Mouse (Mus musculus): ENCODE measurements around the gene Dgkg.

Gene Dgkg

GRCm38 (mm10) chr16:22545799-22546198 lies 111.2 kb downstream of the Dgkg start:
- no peak for DNase-seq (ENCODE audit: low spot score)

- peak; percentile 19 for DNase-seq (ENCODE audit: low spot score)
These were observed 111.9 kb downstream of the Dgkg start for GRCm38 (mm10) chr16:22545016-22545561.

GRCm38 (mm10) chr16:22542691-22543141 lies 114.3 kb downstream of the Dgkg start:
- no peak for DNase-seq (ENCODE audit: low spot score)

- no peak for DNase-seq (ENCODE audit: low spot score)
These were observed 117.7 kb downstream of the Dgkg start for GRCm38 (mm10) chr16:22539275-22539674.

GRCm38 (mm10) chr16:22536581-22537160 lies 120.3 kb downstream of the Dgkg start:
- DNase-seq (ENCODE audit: low spot score) = no peak

GRCm38 (mm10) chr16:22533087-22533486 lies 123.9 kb downstream of the Dgkg start:
- DNase-seq (ENCODE audit: low spot score) = no peak

- DNase-seq (ENCODE audit: low spot score) = no peak
These were observed 125.2 kb downstream of the Dgkg start for GRCm38 (mm10) chr16:22531834-22532233.

- DNase-seq (ENCODE audit: low spot score) = no peak
These were observed 126.0 kb downstream of the Dgkg start for GRCm38 (mm10) chr16:22531041-22531440.

- DNase-seq (ENCODE audit: low spot score) = no peak
These were observed 129.5 kb downstream of the Dgkg start for GRCm38 (mm10) chr16:22527499-22527939.

GRCm38 (mm10) chr16:22526386-22526785 lies 130.6 kb downstream of the Dgkg start:
- DNase-seq (ENCODE audit: low spot score) = no peak

GRCm38 (mm10) chr16:22517431-22518384 lies 139.3 kb downstream of the Dgkg start:
- peak; percentile 72 for DNase-seq (ENCODE audit: low spot score)

- DNase-seq (ENCODE audit: low spot score) = no peak
These were observed 141.5 kb downstream of the Dgkg start for GRCm38 (mm10) chr16:22515476-22515875.

GRCm38 (mm10) chr16:22510861-22511637 lies 146.0 kb downstream of the Dgkg start:
- no peak for DNase-seq (ENCODE audit: low spot score)

GRCm38 (mm10) chr16:22508936-22509563 lies 148.0 kb downstream of the Dgkg start:
- DNase-seq (ENCODE audit: low spot score) = no peak

- DNase-seq (ENCODE audit: low spot score) = no peak
These were observed 151.4 kb downstream of the Dgkg start for GRCm38 (mm10) chr16:22505656-22506055.

GRCm38 (mm10) chr16:22504851-22505250 lies 152.2 kb downstream of the Dgkg start:
- no peak for DNase-seq (ENCODE audit: low spot score)

- no peak for DNase-seq (ENCODE audit: low spot score)
These were observed 153.0 kb downstream of the Dgkg start for GRCm38 (mm10) chr16:22504049-22504448.

- DNase-seq (ENCODE audit: low spot score) = no peak
These were observed 153.6 kb downstream of the Dgkg start for GRCm38 (mm10) chr16:22503467-22503866.

- DNase-seq (ENCODE audit: low spot score) = no peak
These were observed 155.2 kb downstream of the Dgkg start for GRCm38 (mm10) chr16:22501855-22502254.

GRCm38 (mm10) chr16:22500561-22500960 lies 156.5 kb downstream of the Dgkg start:
- DNase-seq (ENCODE audit: low spot score) = no peak

- DNase-seq (ENCODE audit: low spot score) = no peak
These were observed 157.1 kb downstream of the Dgkg start for GRCm38 (mm10) chr16:22499951-22500350.

- DNase-seq (ENCODE audit: low spot score) = no peak
These were observed 157.6 kb downstream of the Dgkg start for GRCm38 (mm10) chr16:22499447-22499846.
